Comparison of ENCODE assay signal across 8 mouse cellular contexts in genomic region chr8:94916960-94917324, GRCm38 (mm10). TPM values are rescaled to one million over a fixed set of nuclear protein-coding genes. Genes with fewer than 3 reads are reported as not detected.
A peak's percentile ranks its signal among the peaks of the same experiment; 100 is the strongest.
DNase-seq lines count a peak whose midpoint lies in the region; ATAC-seq and TF ChIP-seq lines count a peak whose summit lies in the region.

No protein-coding gene starts in this region.

- no peaks in the 10 kb centered on the region for H3K36me3 ChIP-seq in heart, adult 2 months (ENCODE audit: control insufficient read depth, insufficient read depth, low read length)
- H3K36me3 ChIP-seq in thymus, adult 2 months (ENCODE audit: control insufficient read depth, insufficient read depth, low read length), result no peaks in the 10 kb centered on the region
- H3K36me3 ChIP-seq in liver, embryonic 13.5 days, result no peaks in the 10 kb centered on the region

- H3K4me1 ChIP-seq in heart, adult 2 months (ENCODE audit: control insufficient read depth, insufficient read depth, low read length), result peaks cover 6% of the 10 kb centered on the region
- peaks cover 18% of the 10 kb centered on the region for H3K4me1 ChIP-seq in thymus, adult 2 months (replicated peaks; ENCODE audit: control insufficient read depth, insufficient read depth, low read length)
- peaks cover 73% of the 10 kb centered on the region for H3K4me1 ChIP-seq in liver, embryonic 13.5 days (replicated peaks)

- H3K4me2 ChIP-seq in liver, embryonic 13.5 days, result peak overlapping the region; percentile 96

- H3K9ac ChIP-seq in heart, adult 2 months (ENCODE audit: low read depth, low read length), result peak overlapping the region; percentile 39
- H3K9ac ChIP-seq in liver, embryonic 13.5 days, result peak overlapping the region; percentile 77

- no peak for TF ChIP-seq POLR2A in heart, adult 2 months (IDR thresholded peaks at IDR 0.05; ENCODE audit: insufficient read depth, low read depth, low read length)
- no peak for TF ChIP-seq POLR2A in thymus, adult 2 months (IDR thresholded peaks at IDR 0.05; ENCODE audit: control insufficient read depth, extremely low read depth, insufficient read depth, low read length, poor library complexity)

- no peak for TF ChIP-seq CTCF in heart, adult 2 months (IDR thresholded peaks at IDR 0.05)
- TF ChIP-seq CTCF in thymus, adult 2 months (IDR thresholded peaks at IDR 0.05; ENCODE audit: borderline replicate concordance, control insufficient read depth, extremely low read depth, insufficient read depth, low read length, poor library complexity), result no peak

- H3K79me2 ChIP-seq in heart, adult 2 months (replicated peaks; ENCODE audit: control insufficient read depth, insufficient read depth, low read length), result no peaks in the 10 kb centered on the region

- intact Hi-C loops in heart, adult 2 months (cut with DNase I), result no loop called here

- H3K27ac ChIP-seq in heart, adult 2 months, result peak overlapping the region; percentile 98
- no peak overlapping the region for H3K27ac ChIP-seq in thymus, adult 2 months (ENCODE audit: control insufficient read depth, insufficient read depth, low read length)
- H3K27ac ChIP-seq in liver, embryonic 13.5 days, result no peak overlapping the region

- H3K9me3 ChIP-seq in liver, embryonic 13.5 days (replicated peaks), result no peaks in the 10 kb centered on the region

- 13% methylated on average over 10 of the region's 10 CpGs for WGBS in heart, adult 2 months
- WGBS in thymus, adult 2 months, result 39% methylated on average over 10 of the region's 10 CpGs
- 6% methylated on average over 10 of the region's 10 CpGs for WGBS in liver, embryonic 13.5 days (ENCODE audit: insufficient replicate concordance)

- TF ChIP-seq EP300 in heart, adult 2 months (IDR thresholded peaks at IDR 0.05; ENCODE audit: insufficient read depth, low read depth, low read length), result no peak

- no peak for DNase-seq in heart, adult 2 months
- DNase-seq in heart, adult 11 months, result no peak
- no peak for DNase-seq in thymus, adult 2 months
- DNase-seq in thymus, postnatal 36 days, result no peak
- DNase-seq in liver, embryonic 13.5 days, result no peak
- DNase-seq in urinary bladder, postnatal 4 days (ENCODE audit: low spot score in 2 of 2), result no peak
- no peak for DNase-seq in adrenal gland, adult 2 months

- peak; percentile 1; the same call in 1 of the 2 replicates for ATAC-seq in liver, embryonic 13.5 days (ENCODE audit: low read depth)
- no peak for ATAC-seq in monocyte, adult 5-6 weeks (replicated peaks; ENCODE audit: insufficient number of reproducible peaks, low FRiP score, low TSS enrichment, poor library complexity, severe bottlenecking)

- H3K4me3 ChIP-seq in heart, adult 2 months, result peak overlapping the region; percentile 86
- H3K4me3 ChIP-seq in thymus, adult 2 months (ENCODE audit: control insufficient read depth, insufficient read depth, low read length), result peak overlapping the region; percentile 42
- peak overlapping the region; percentile 72 for H3K4me3 ChIP-seq in liver, embryonic 13.5 days (replicated peaks)

- H3K27me3 ChIP-seq in heart, adult 2 months (ENCODE audit: control insufficient read depth, insufficient read depth, low read length), result no peaks in the 10 kb centered on the region
- no peaks in the 10 kb centered on the region; the same call in 1 of the 2 replicates for H3K27me3 ChIP-seq in thymus, adult 2 months (ENCODE audit: control insufficient read depth, insufficient read depth, low read length)
- peaks cover 47% of the 10 kb centered on the region for H3K27me3 ChIP-seq in liver, embryonic 13.5 days

RNA-seq across cellular contexts. Expression of gene Ccdc102a, which starts 1.0 kb away (rescaled TPM):
- 1 to 10 TPM; 5.0 to 5.7 TPM for total RNA-seq in heart, adult 2 months (2021)
- polyA plus RNA-seq in heart, adult 2 months (2012; rRNA removed), result 5.2 and 6.4 TPM in 2 replicates
- polyA plus RNA-seq in thymus, adult 2 months (2012; rRNA removed), result 6.8 and 7.2 TPM in 2 replicates
- polyA plus RNA-seq in liver, embryonic 13.5 days (2015; fragmentation: Nextera tagmentation; extraction: Ambion mirVana), result 3.5 TPM in 2 replicates
- 1.1 to 11.3 TPM (median 1.8 TPM) in 3 replicates for total RNA-seq in monocyte, adult 5-6 weeks (2017)
- total RNA-seq in adrenal gland, adult 2 months (2021), result 10 to 100 TPM in 1 of 2 experiments, 1 to 10 TPM in 1; 7.3 to 12.5 TPM
- polyA plus RNA-seq in adrenal gland, adult 2 months (2012; rRNA removed), result 16.5 and 20.4 TPM in 2 replicates

RNA-seq across cellular contexts. Expression of gene Adgrg5, which starts 6.6 kb away (rescaled TPM):
- total RNA-seq in heart, adult 2 months (2021), result under 1 TPM; 0.08 to 0.27 TPM
- polyA plus RNA-seq in heart, adult 2 months (2012; rRNA removed), result 0.62 and 0.97 TPM in 2 replicates
- polyA plus RNA-seq in thymus, adult 2 months (2012; rRNA removed), result 37.5 and 40.5 TPM in 2 replicates
- 0.43 and 0.52 TPM in 2 replicates for polyA plus RNA-seq in liver, embryonic 13.5 days (2015; fragmentation: Nextera tagmentation; extraction: Ambion mirVana)
- total RNA-seq in monocyte, adult 5-6 weeks (2017), result 0.86 to 2.6 TPM (median 1.9 TPM) in 3 replicates
- 1 to 10 TPM; 1.1 to 1.3 TPM for total RNA-seq in adrenal gland, adult 2 months (2021)
- polyA plus RNA-seq in adrenal gland, adult 2 months (2012; rRNA removed), result 1.8 and 2.0 TPM in 2 replicates

RNA-seq across cellular contexts. Expression of gene Dok4, which starts 40.8 kb away (rescaled TPM):
- 10 to 100 TPM; 13.7 to 14.8 TPM for total RNA-seq in heart, adult 2 months (2021)
- polyA plus RNA-seq in heart, adult 2 months (2012; rRNA removed), result 23.0 and 36.2 TPM in 2 replicates
- 3.1 and 4.9 TPM in 2 replicates for polyA plus RNA-seq in thymus, adult 2 months (2012; rRNA removed)
- polyA plus RNA-seq in liver, embryonic 13.5 days (2015; fragmentation: Nextera tagmentation; extraction: Ambion mirVana), result 9.3 and 9.8 TPM in 2 replicates
- total RNA-seq in monocyte, adult 5-6 weeks (2017), result 0.97 to 4.5 TPM (median 1.2 TPM) in 3 replicates
- total RNA-seq in adrenal gland, adult 2 months (2021), result 10 to 100 TPM in 1 of 2 experiments, 1 to 10 TPM in 1; 5.8 to 12.4 TPM
- polyA plus RNA-seq in adrenal gland, adult 2 months (2012; rRNA removed), result 13.0 and 18.2 TPM in 2 replicates

RNA-seq across cellular contexts. Expression of gene Adgrg1, which starts 57.6 kb away (rescaled TPM):
- total RNA-seq in heart, adult 2 months (2021), result 10 to 100 TPM; 52.1 to 67.8 TPM
- 96.1 and 107 TPM in 2 replicates for polyA plus RNA-seq in heart, adult 2 months (2012; rRNA removed)
- polyA plus RNA-seq in thymus, adult 2 months (2012; rRNA removed), result 146 and 166 TPM in 2 replicates
- 42.7 and 55.6 TPM in 2 replicates for polyA plus RNA-seq in liver, embryonic 13.5 days (2015; fragmentation: Nextera tagmentation; extraction: Ambion mirVana)
- total RNA-seq in monocyte, adult 5-6 weeks (2017), result 2.2 to 16.6 TPM (median 4.6 TPM) in 3 replicates
- 10 to 100 TPM; 17.3 to 24.3 TPM for total RNA-seq in adrenal gland, adult 2 months (2021)
- polyA plus RNA-seq in adrenal gland, adult 2 months (2012; rRNA removed), result 40.2 and 56.5 TPM in 2 replicates

RNA-seq across cellular contexts. Expression of gene Polr2c, which starts 59.7 kb away (rescaled TPM):
- total RNA-seq in heart, adult 2 months (2021), result 10 to 100 TPM; 55.9 to 69.5 TPM
- polyA plus RNA-seq in heart, adult 2 months (2012; rRNA removed), result 142 and 198 TPM in 2 replicates
- polyA plus RNA-seq in thymus, adult 2 months (2012; rRNA removed), result 146 and 160 TPM in 2 replicates
- polyA plus RNA-seq in liver, embryonic 13.5 days (2015; fragmentation: Nextera tagmentation; extraction: Ambion mirVana), result 94.5 and 95.3 TPM in 2 replicates
- total RNA-seq in monocyte, adult 5-6 weeks (2017), result 36.9 to 49.4 TPM (median 40.6 TPM) in 3 replicates
- total RNA-seq in adrenal gland, adult 2 months (2021), result 10 to 100 TPM; 54.5 to 68.0 TPM
- polyA plus RNA-seq in adrenal gland, adult 2 months (2012; rRNA removed), result 52.0 and 66.6 TPM in 2 replicates

Comparison
In these comparisons a context has a peak if more than half of its experiments do, and no peak if none do; other contexts are left out.
1. RNA of gene Adgrg5, which starts 6.6 kb away (polyA plus RNA-seq): 37.5 to 40.5 TPM in thymus, adult 2 months; 1.8 to 2.0 TPM in adrenal gland, adult 2 months, 0.62 to 0.97 TPM in heart, adult 2 months and 0.43 to 0.52 TPM in liver, embryonic 13.5 days; every median in the first group is over 10 times any median in the second.
2. Peak in every context shown above with its lines, with median percentiles within 50 percentile points of each other: H3K4me3 ChIP-seq.